Mouse (Mus musculus): ENCODE results near the gene Efcab9. TPM values are rescaled to one million over a fixed set of nuclear protein-coding genes. Genes with fewer than 3 reads are reported as not detected.

Gene Efcab9
- polyA plus RNA-seq, 1 experiment from 2014 or later = 0.37 TPM

DNA sequence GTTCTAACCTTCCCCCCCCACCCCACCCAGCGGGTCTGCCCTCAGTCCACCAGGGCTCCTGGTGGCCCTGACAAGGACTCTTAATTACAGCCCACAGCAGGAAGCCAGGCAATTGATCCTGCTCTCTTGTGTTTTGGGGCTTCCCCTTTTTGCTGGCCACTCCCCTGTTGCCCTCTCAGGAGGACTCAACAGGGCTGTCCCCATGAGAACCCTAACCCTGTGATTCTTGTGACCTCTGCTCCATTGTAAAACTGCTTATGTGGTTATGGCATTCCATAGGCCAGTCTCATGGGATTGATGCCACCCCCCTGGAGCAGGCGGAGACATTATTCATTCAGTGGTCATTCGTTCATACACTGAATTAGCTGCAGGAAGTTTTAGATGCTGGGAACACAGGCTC, 31.8 kb upstream of the Efcab9 start:
- Histone ChIP-seq H3K4me3 (ENCODE audit: low read depth, low read length) (no peak overlapping the region), H3K9me3 (ENCODE audit: low read depth, low read length) (no peaks in the 10 kb centered on the region), H3K9ac (no peak overlapping the region), H3K27me3 (ENCODE audit: insufficient read depth, low read length) (no peaks in the 10 kb centered on the region), H3K4me1 (ENCODE audit: insufficient read depth) (0 out of 2 replicates have a peak, but pooled peaks cover 3% of the 10 kb centered on the region), H3K27ac (ENCODE audit: low read depth) (no peak overlapping the region), H3K36me3 (ENCODE audit: insufficient read depth) (no peaks in the 10 kb centered on the region), H3K4me2 (no peak overlapping the region)
- DNase-seq = no peak
- no peak for TF ChIP-seq CTCF (IDR thresholded peaks at IDR 0.05; ENCODE audit: low read depth)
- ATAC-seq (ENCODE audit: insufficient read depth) = no peak
- 57% methylated on average over 3 of the region's 3 CpGs for WGBS

DNA sequence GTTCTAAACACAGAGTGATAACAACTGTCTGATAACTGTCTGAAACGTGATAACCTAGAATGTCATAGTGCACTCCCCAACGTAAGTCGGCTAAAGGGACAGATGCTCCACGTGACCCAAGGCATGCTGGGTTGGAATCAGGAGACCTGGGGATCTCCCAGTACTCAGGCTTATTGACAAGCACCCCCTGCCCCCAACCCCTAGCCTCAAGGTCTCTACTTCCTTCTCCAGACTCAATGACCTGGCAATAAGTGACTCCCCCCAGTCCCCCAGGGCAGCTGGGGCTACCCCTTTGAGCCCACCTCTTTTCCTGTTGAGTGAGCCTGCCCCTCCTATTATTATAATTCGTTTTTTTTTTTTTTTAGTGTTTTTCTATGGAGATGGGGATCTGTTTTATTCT, 30.8 kb upstream of the Efcab9 start:
- H3K4me3 ChIP-seq (ENCODE audit: low read depth, low read length) = no peak overlapping the region
- H3K4me1 ChIP-seq (ENCODE audit: insufficient read depth) = 0 out of 2 replicates have a peak, but pooled peaks cover 3% of the 10 kb centered on the region
- H3K9me3 ChIP-seq (ENCODE audit: low read depth, low read length) = no peaks in the 10 kb centered on the region
- no peak overlapping the region for H3K27ac ChIP-seq (ENCODE audit: low read depth)
- DNase-seq (no peak), ATAC-seq (ENCODE audit: insufficient read depth) (no peak)
- 64% methylated on average over 5 of the region's 5 CpGs for WGBS
- H3K9ac ChIP-seq = no peak overlapping the region
- no peak for TF ChIP-seq CTCF (IDR thresholded peaks at IDR 0.05; ENCODE audit: low read depth)
- H3K36me3 ChIP-seq (ENCODE audit: insufficient read depth) = no peaks in the 10 kb centered on the region
- H3K4me2 ChIP-seq = no peak overlapping the region
- no peaks in the 10 kb centered on the region for H3K27me3 ChIP-seq (ENCODE audit: insufficient read depth, low read length)

DNA sequence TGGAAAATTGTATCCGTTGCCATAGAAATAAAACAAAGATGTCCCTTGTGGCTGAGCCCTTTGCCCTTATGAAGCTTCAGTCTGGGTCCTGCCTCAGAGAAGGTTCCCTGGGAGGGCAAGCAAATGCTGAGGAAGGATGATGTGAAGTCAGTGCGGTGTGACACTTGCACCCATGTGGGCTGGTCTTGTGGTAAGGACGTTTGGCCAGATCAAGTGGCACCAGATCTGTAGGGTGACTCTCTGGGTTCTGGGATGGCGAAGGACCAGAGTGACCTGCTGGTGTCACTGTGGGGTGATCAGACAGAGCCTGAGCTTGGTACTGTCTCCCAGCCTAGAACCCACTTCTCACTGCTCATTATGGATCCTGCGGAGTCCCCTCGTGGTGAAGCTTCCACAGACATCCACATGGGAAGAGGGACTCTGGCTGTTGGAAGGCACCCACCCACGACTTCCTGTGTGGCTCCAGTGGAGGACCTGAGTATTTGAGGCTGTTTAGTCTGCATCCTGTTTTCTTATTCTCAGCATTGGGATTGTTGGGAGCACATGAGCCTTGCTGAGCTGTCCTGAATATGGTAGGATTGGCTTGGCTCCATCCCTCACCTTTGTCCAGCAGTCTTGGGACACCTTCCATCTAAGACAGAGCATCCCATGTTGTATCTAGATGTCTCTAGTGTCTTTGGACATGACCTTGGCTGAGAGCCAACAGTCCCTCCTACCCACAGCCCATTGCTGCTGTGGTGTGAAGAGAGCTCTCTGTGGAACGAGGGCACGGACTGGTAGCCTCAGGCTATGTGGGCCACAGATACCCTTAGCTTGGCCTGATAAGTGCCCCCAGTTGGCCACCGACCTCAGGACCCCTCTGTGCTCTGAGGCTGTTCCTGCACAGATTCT, 29.8 kb upstream of the Efcab9 start:
- Histone ChIP-seq H3K36me3 (ENCODE audit: insufficient read depth) (no peaks in the 10 kb centered on the region), H3K9ac (no peak overlapping the region), H3K27ac (ENCODE audit: low read depth) (no peak overlapping the region), H3K27me3 (ENCODE audit: insufficient read depth, low read length) (no peaks in the 10 kb centered on the region), H3K4me1 (ENCODE audit: insufficient read depth) (0 out of 2 replicates have a peak, but pooled peaks cover 3% of the 10 kb centered on the region), H3K4me3 (ENCODE audit: low read depth, low read length) (no peak overlapping the region), H3K9me3 (ENCODE audit: low read depth, low read length) (no peaks in the 10 kb centered on the region), H3K4me2 (no peak overlapping the region)
- 73% methylated on average over 10 of the region's 10 CpGs for WGBS
- DNase-seq = no peak
- no peak for ATAC-seq (ENCODE audit: insufficient read depth)
- TF ChIP-seq CTCF (IDR thresholded peaks at IDR 0.05; ENCODE audit: low read depth) = no peak

DNA sequence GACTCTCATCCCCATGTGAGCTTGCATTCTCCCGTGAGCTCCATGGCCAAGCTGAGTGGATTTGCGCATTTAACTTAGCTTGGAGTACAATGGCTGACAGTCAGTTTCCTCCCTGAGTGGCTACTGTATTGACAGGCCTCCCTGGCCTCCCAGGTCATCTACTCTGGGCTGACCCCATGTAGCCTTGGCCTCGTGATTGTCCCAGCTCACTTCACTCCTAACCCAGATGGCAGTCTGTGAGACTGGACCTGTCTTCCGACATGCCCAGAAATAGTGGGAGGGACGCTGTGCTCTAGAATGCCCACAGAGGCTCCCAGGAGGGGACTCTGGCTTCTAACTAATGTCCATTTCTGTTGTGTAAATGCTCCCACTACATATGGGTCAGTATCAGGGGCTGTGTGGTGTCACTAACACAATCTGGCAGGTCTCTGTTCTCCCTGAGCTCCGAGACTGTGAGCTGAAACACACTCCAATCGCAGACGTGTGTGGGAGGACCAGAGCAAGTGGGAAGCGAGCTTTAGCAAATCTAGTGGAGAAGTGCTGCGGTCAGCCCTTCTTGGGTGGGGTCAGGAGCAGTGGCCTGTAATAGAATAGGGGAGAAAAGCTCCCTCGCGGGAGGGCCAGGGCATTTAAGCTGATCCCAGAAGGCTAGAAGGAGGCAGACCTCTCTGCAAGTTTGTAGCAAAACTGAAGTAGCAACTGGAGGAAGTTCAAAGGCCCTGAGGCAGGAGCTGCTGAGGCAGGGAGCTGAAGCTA, 28.3 kb upstream of the Efcab9 start:
- Histone ChIP-seq H3K27me3 (ENCODE audit: insufficient read depth, low read length) (no peaks in the 10 kb centered on the region), H3K4me2 (no peak overlapping the region), H3K36me3 (ENCODE audit: insufficient read depth) (no peaks in the 10 kb centered on the region), H3K27ac (ENCODE audit: low read depth) (no peak overlapping the region), H3K4me1 (ENCODE audit: insufficient read depth) (0 out of 2 replicates have a peak, but pooled peaks cover 3% of the 10 kb centered on the region), H3K4me3 (ENCODE audit: low read depth, low read length) (no peak overlapping the region), H3K9me3 (ENCODE audit: low read depth, low read length) (no peaks in the 10 kb centered on the region), H3K9ac (no peak overlapping the region)
- DNase-seq (no peak), ATAC-seq (ENCODE audit: insufficient read depth) (no peak)
- 81% methylated on average over 12 of the region's 12 CpGs for WGBS
- TF ChIP-seq CTCF (IDR thresholded peaks at IDR 0.05; ENCODE audit: low read depth) = no peak

DNA sequence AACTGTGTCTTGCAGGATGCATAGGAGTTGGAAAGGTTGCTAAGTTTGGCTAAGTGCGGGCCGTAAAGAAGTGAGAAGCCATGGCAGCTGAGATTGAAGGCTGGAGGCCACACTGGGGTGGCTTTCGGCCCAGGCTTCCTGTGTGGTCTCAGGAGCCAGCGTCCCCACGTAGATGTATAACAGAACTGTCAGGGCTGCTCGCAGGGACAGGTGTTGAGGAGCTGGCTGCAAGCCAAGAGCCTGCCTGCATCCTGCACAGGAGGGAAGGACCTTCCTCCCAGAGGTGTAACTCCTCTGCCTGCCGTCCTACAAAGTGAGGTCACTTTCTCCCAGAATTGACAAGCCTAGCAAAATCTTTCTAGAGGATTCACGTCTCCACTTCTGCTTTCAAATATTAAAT, 26.8 kb upstream of the Efcab9 start:
- Histone ChIP-seq H3K27ac (ENCODE audit: low read depth) (no peak overlapping the region), H3K9ac (no peak overlapping the region), H3K36me3 (ENCODE audit: insufficient read depth) (no peaks in the 10 kb centered on the region), H3K4me3 (ENCODE audit: low read depth, low read length) (no peak overlapping the region), H3K27me3 (ENCODE audit: insufficient read depth, low read length) (no peaks in the 10 kb centered on the region), H3K4me1 (ENCODE audit: insufficient read depth) (no peaks in the 10 kb centered on the region), H3K9me3 (ENCODE audit: low read depth, low read length) (no peaks in the 10 kb centered on the region), H3K4me2 (no peak overlapping the region)
- WGBS = 20% methylated on average over 8 of the region's 8 CpGs
- no peak for ATAC-seq (ENCODE audit: insufficient read depth)
- peak; percentile 63 for DNase-seq
- TF ChIP-seq CTCF (IDR thresholded peaks at IDR 0.05; ENCODE audit: low read depth) = no peak

DNA sequence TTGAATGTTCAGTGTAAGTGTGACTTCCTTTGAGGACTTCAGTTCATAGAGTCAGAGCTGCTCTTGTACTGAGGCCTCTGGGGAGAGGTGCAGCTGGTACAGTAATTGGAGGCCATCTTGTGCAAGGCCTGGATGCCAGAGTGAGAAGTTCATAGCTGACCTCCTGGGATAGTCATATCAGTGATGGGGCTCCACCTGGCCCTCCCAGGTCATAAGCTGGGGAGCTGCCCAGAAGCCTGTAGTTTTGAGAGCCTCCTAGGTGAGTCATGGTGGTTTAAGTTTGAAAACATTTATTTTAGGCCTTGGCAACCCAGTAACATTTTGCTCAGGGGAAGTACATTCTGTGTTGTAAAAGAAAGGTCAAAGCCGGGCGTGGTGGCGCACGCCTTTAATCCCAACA, 26.1 kb upstream of the Efcab9 start:
- peaks cover 5% of the 10 kb centered on the region; the same call in 1 of the 2 replicates for H3K4me1 ChIP-seq (ENCODE audit: insufficient read depth)
- no peaks in the 10 kb centered on the region for H3K36me3 ChIP-seq (ENCODE audit: insufficient read depth)
- H3K27ac ChIP-seq (ENCODE audit: low read depth) = no peak overlapping the region
- DNase-seq = no peak
- ATAC-seq (ENCODE audit: insufficient read depth) = no peak
- WGBS = 92% methylated on average over 4 of the region's 4 CpGs
- no peaks in the 10 kb centered on the region for H3K9me3 ChIP-seq (ENCODE audit: low read depth, low read length)
- H3K4me3 ChIP-seq (ENCODE audit: low read depth, low read length) = no peak overlapping the region
- no peak overlapping the region for H3K4me2 ChIP-seq
- H3K9ac ChIP-seq = no peak overlapping the region
- no peak for TF ChIP-seq CTCF (IDR thresholded peaks at IDR 0.05; ENCODE audit: low read depth)
- no peaks in the 10 kb centered on the region for H3K27me3 ChIP-seq (ENCODE audit: insufficient read depth, low read length)
